ENCODE assay signal across 8 mouse cellular contexts in the genomic region with DNA sequence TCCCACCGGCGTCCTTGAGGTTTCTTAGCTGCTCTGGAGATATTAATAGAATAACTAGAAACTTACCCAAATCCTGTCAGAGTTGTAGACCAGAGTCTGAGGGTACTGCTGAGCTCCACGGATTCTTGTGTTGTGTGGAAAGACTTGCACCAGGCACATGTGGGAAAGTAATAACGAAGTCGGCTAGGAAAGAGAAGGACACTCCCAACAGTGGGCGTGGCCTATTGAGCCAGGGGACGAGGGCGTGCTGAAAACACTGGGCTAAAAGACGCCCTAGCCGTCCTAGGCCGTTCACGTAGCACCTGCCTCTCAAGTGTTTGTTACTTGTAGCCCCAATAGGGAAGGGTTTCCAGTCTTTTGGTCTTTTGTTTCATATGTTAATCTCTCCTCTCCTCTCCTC. TPM values are rescaled to one million over a fixed set of nuclear protein-coding genes. Genes with fewer than 3 reads are reported as not detected.
DNase-seq lines count a peak whose midpoint lies in the region; ATAC-seq lines count a peak whose summit lies in the region.

TSS of gene Adipor2 (minus strand) at position 351 of the 400 bp plus-strand sequence.

- peaks cover 14 to 29% of the 10 kb centered on the region in 2 experiments for H3K4me1 ChIP-seq in heart, embryonic 14.5 days (ENCODE audit: control insufficient read depth in 2 of 2, insufficient read depth in 2 of 2, low read length in 2 of 2)
- peaks cover 24% of the 10 kb centered on the region for H3K4me1 ChIP-seq in liver, embryonic 13.5 days (replicated peaks)

- no peaks in the 10 kb centered on the region for H3K27me3 ChIP-seq in heart, embryonic 14.5 days (ENCODE audit: control insufficient read depth, insufficient read depth, low read length)
- no peaks in the 10 kb centered on the region for H3K27me3 ChIP-seq in liver, embryonic 13.5 days

- H3K27ac ChIP-seq in heart, embryonic 14.5 days (replicated peaks in 1 of 2; ENCODE audit: control insufficient read depth in 1 of 2, insufficient read depth in 1 of 2, low read depth in 2 of 2, low read length in 2 of 2): peak within 1 kb of the TSS; percentile 72
- H3K27ac ChIP-seq in liver, embryonic 13.5 days: no peak within 1 kb of the TSS

- H3K9me3 ChIP-seq in heart, embryonic 14.5 days (ENCODE audit: control insufficient read depth, low read length): no peaks in the 10 kb centered on the region
- H3K9me3 ChIP-seq in liver, embryonic 13.5 days (replicated peaks): no peaks in the 10 kb centered on the region

- H3K9ac ChIP-seq in heart, embryonic 14.5 days (ENCODE audit: low read length): peak within 1 kb of the TSS; percentile 51; the same call in 1 of the 2 replicates
- no peak within 1 kb of the TSS for H3K9ac ChIP-seq in liver, embryonic 13.5 days

- H3K4me2 ChIP-seq in heart, embryonic 14.5 days (ENCODE audit: low read length): peak within 1 kb of the TSS; percentile 59
- peak within 1 kb of the TSS; percentile 64 for H3K4me2 ChIP-seq in liver, embryonic 13.5 days

- peak; percentile 75 for ATAC-seq in erythroblast, adult 5-6 weeks (replicated peaks; ENCODE audit: low FRiP score, poor library complexity, severe bottlenecking)
- 0 out of 2 replicates have a peak, but pooled peaks have one; percentile 26 for ATAC-seq in heart, embryonic 14.5 days (ENCODE audit: insufficient number of reproducible peaks, insufficient read depth, low FRiP score, low read depth)
- peak; percentile 81 for ATAC-seq in liver, embryonic 13.5 days (ENCODE audit: low read depth)

- peak; percentile 43 for DNase-seq in right cerebral cortex, adult 18-20 months
- DNase-seq in right cerebral cortex, adult 2 months (ENCODE audit: low spot score in 2 of 2): no peak
- DNase-seq in kidney, postnatal 14 days: peak; percentile 51
- DNase-seq in liver, embryonic 13.5 days: peak; percentile 70
- DNase-seq in naive thymus-derived CD4-positive, alpha-beta T cell, adult 2 months (ENCODE audit: low read depth): peak; percentile 37
- no peak for DNase-seq in urinary bladder, adult 2 months (ENCODE audit: low spot score)

- no peaks in the 10 kb centered on the region for H3K36me3 ChIP-seq in heart, embryonic 14.5 days (ENCODE audit: control insufficient read depth, insufficient read depth, low read length)
- H3K36me3 ChIP-seq in liver, embryonic 13.5 days: no peaks in the 10 kb centered on the region

- H3K4me3 ChIP-seq in heart, embryonic 14.5 days (ENCODE audit: control insufficient read depth in 1 of 2, insufficient read depth in 1 of 2, low read depth in 1 of 2, low read length in 2 of 2): peak within 1 kb of the TSS in 1 of 2 experiments; percentile 29; a peak in 2 of 4 replicates
- peak within 1 kb of the TSS; percentile 32 for H3K4me3 ChIP-seq in liver, embryonic 13.5 days (replicated peaks)

- 4% methylated on average over 12 of the region's 12 CpGs for WGBS in heart, embryonic 14.5 days
- WGBS in liver, embryonic 13.5 days (ENCODE audit: insufficient replicate concordance): 2% methylated on average over 12 of the region's 12 CpGs

RNA-seq across cellular contexts. Expression of gene Adipor2, which starts in this region (rescaled TPM):
- 29.2 and 29.7 TPM in 2 replicates for total RNA-seq in erythroblast, adult 5-6 weeks (2015; ENCODE audit: low replicate concordance)
- 35.7 and 40.3 TPM in 2 replicates for total RNA-seq in erythroblast, adult 5-6 weeks (2017; ENCODE audit: low replicate concordance)
- polyA plus RNA-seq in heart, embryonic 14.5 days (2014; fragmentation: Nextera tagmentation; extraction: Ambion mirVana): 21.8 and 27.1 TPM in 2 replicates
- polyA plus RNA-seq in liver, embryonic 13.5 days (2015; fragmentation: Nextera tagmentation; extraction: Ambion mirVana): 33.3 and 38.6 TPM in 2 replicates
- 104 and 112 TPM in 2 replicates for polyA plus RNA-seq in urinary bladder, adult 2 months (2012; rRNA removed)

Comparison
In these comparisons a context has a peak if more than half of its experiments do, and no peak if none do; other contexts are left out.
1. DNase-seq: peak in right cerebral cortex, adult 18-20 months (single experiment), kidney, postnatal 14 days (single experiment), liver, embryonic 13.5 days (single experiment) and naive thymus-derived CD4-positive, alpha-beta T cell, adult 2 months (single experiment); none in right cerebral cortex, adult 2 months (0 of 2) and urinary bladder, adult 2 months (single experiment).
2. ATAC-seq: peak in every context shown above with its lines; median percentile 81 in liver, embryonic 13.5 days; 75 in erythroblast, adult 5-6 weeks; 26 in heart, embryonic 14.5 days.